Mouse (Mus musculus) erythroblast, embryonic 14.5 days (primary cell): Measurements from ENCODE around the gene Ncoa6. TPM values are rescaled to one million over a fixed set of nuclear protein-coding genes. Genes with fewer than 3 reads are reported as not detected.

Source experiments
- H3K27me3 ChIP-seq: 2 replicates; pipeline ENCODE4 v1.6.1; 2012; ENCODE audit warnings: inconsistent platforms; ENCODE audit not compliant: control insufficient read depth
- H3K36me3 ChIP-seq: 2 replicates; pipeline ENCODE4 v1.6.1; 2012; ENCODE audit warnings: mild to moderate bottlenecking, inconsistent platforms; ENCODE audit not compliant: control insufficient read depth
- H3K4me1 ChIP-seq: 2 replicates; pipeline ENCODE4 v1.6.1; 2012; ENCODE audit warnings: inconsistent platforms; ENCODE audit not compliant: control insufficient read depth
- H3K4me3 ChIP-seq: replicated peaks from 2 replicates; pipeline ENCODE3; 2012; ENCODE audit warnings: moderate library complexity, mild to moderate bottlenecking, inconsistent platforms
- H3K9me3 ChIP-seq: 2 replicates; pipeline ENCODE4 v1.6.1; 2012; ENCODE audit warnings: low read length, inconsistent platforms, mixed read lengths; ENCODE audit not compliant: control insufficient read depth
- GATA1 ChIP-seq: IDR thresholded peaks from 2 replicates; pipeline ENCODE4 v1.6.1; 2012; ENCODE audit warnings: low read length, inconsistent platforms, mixed read lengths
- TAL1 ChIP-seq: IDR thresholded peaks from 3 replicates; pipeline ENCODE4 v1.6.1; 2012; ENCODE audit warnings: low read length, inconsistent platforms, mixed read lengths
- polyA plus RNA-seq: library from polyadenylated mRNA; stranded (reverse); fragments of >175 nt; gene quantifications from 2 replicates; pipeline ENCODE4 v1.2.3, GENCODE M21; 2012

The Ncoa6 gene
- polyA plus RNA-seq, 1 experiment, result 0.81 TPM

- TF ChIP-seq TAL1, result no peak
- TF ChIP-seq GATA1, result no peak
- Histone ChIP-seq H3K4me1 (peaks cover 25% of the 10 kb centered on the region), H3K36me3 (peaks cover 3% of the 10 kb centered on the region; the same call in 1 of the 2 replicates), H3K9me3 (no peaks in the 10 kb centered on the region), H3K27me3 (no peaks in the 10 kb centered on the region), H3K4me3 (no peak overlapping the region)
Observed at GRCm38 (mm10) chr2:155354402-155354801, 119.3 kb downstream of the Ncoa6 start.

GRCm38 (mm10) chr2:155346670-155347069, 127.0 kb downstream of the Ncoa6 start:
- H3K4me3 ChIP-seq, result no peak overlapping the region
- peaks cover 3% of the 10 kb centered on the region; the same call in 1 of the 2 replicates for H3K36me3 ChIP-seq
- no peaks in the 10 kb centered on the region for H3K27me3 ChIP-seq
- no peaks in the 10 kb centered on the region for H3K4me1 ChIP-seq
- no peaks in the 10 kb centered on the region for H3K9me3 ChIP-seq
- no peak for TF ChIP-seq TAL1
- no peak for TF ChIP-seq GATA1

Other genes with a start within 250 kb of the Ncoa6 start
- gene Dynlrb1, start 237.4 kb downstream of the Ncoa6 start, polyA plus RNA-seq, result 10.3 and 16.7 TPM in 2 replicates
- gene Map1lc3a, start 197.6 kb downstream of the Ncoa6 start, polyA plus RNA-seq, result 7.8 and 8.1 TPM in 2 replicates
- 0.77 and 1.2 TPM in 2 replicates for gene Pigu, start 116.5 kb downstream of the Ncoa6 start, polyA plus RNA-seq
- gene Trp53inp2, start 92.8 kb downstream of the Ncoa6 start, polyA plus RNA-seq, result 0.27 and 0.51 TPM in 2 replicates
- gene Acss2, start 44.1 kb upstream of the Ncoa6 start, polyA plus RNA-seq, result 0.78 and 1.0 TPM in 2 replicates
- gene Ggt7, start 44.3 kb upstream of the Ncoa6 start, polyA plus RNA-seq, result not detected in 2 replicates
- 6.8 and 8.6 TPM in 2 replicates for gene Gss, start 118.9 kb upstream of the Ncoa6 start, polyA plus RNA-seq
- gene Myh7b, start 137.3 kb upstream of the Ncoa6 start, polyA plus RNA-seq, result 7.6 and 12.3 TPM in 2 replicates
- 9.2 and 11.1 TPM in 2 replicates for gene Trpc4ap, start 218.5 kb upstream of the Ncoa6 start, polyA plus RNA-seq